Mouse (Mus musculus) liver, embryonic 14.5 days (tissue): Measurements from ENCODE around the gene Vamp2.

ENCODE experiments used
- CTCF ChIP-seq: IDR thresholded peaks from 2 replicates; pipeline ENCODE4 v1.5.1; 2016; ENCODE audit warnings: antibody characterized with exemption, low read depth, control low read depth
- EP300 ChIP-seq: IDR thresholded peaks from 2 replicates; pipeline ENCODE4 v1.6.1; 2016; ENCODE audit warnings: antibody characterized with exemption, low read depth

DNA sequence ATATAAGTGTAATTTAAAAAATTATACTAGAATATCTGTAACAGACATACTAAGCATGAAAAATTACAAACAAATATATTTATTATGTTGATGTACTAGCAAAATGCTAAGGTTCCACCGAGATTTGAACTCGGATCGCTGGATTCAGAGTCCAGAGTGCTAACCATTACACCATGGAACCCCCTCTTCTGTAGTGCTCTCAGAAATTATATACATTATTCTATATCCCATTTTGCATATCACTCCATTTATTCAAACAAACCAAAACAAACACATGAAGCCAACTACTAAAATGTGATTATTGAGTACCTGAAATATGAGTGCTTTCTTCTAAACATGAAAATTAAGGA, 36.2 kb downstream of the Vamp2 start:
- TF ChIP-seq CTCF = no peak
- TF ChIP-seq EP300 = no peak
